Mouse (Mus musculus) right cerebral cortex, adult 2 months (tissue): ENCODE measurements around the gene Il4.
A peak's percentile ranks its signal among the peaks of the same experiment; 100 is the strongest.

ENCODE experiments used
- DNase-seq, 2 experiments: peaks; one replicate each; pipeline ENCODE4 v3.0.0; 2021 to 2022; ENCODE audit warnings: low spot score in 2 of 2

Gene Il4

DNA sequence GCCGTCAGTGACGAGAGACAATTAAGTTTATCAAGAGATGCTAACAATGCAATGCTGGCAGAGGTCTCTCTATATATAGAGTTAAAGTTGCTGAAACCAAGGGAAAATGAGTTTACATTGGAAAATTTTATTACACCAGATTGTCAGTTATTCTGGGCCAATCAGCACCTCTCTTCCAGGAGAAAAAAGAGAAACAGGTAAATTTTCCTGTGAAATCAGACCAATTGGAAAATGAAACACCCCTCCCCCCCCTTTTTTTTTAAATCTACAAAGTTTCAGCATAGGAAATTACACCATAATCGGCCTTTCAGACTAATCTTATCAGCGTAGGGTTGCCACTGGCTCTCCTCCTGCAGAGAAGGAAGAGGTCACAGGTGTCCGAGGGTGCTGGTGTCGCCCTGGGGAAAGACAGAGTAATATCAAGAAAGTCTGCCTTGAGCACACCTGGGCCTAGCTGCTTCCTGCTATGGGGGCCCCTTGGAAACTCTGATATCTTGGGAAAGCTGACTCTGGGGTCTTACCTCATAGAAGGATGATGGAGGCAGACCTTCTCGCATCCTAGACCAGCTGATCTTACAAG is at the start of gene Il4:
TSS of gene Il4 (minus strand) at position 51 of the 580 bp plus-strand sequence.
- no peak for DNase-seq

DNA sequence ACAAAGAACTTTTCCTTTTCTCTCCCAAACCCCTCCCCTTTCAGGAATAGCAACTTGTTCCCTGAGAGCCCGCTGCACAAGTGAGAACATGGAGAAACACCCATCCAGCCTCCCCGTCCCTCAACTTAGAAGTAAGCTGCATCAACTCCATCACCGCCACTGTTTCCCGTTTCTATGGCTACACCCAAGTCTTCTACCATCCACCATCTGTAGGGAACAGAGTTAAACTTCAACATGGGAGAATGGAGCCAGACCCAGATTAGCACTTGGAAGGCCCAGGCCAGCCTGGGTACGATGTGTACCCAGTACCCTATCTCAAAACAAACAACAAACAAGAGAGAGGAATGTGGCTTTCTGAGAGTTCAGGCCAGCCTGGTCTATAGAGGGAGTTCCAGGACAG is 45.6 kb upstream of the Il4 start:
- DNase-seq: no peak

DNA sequence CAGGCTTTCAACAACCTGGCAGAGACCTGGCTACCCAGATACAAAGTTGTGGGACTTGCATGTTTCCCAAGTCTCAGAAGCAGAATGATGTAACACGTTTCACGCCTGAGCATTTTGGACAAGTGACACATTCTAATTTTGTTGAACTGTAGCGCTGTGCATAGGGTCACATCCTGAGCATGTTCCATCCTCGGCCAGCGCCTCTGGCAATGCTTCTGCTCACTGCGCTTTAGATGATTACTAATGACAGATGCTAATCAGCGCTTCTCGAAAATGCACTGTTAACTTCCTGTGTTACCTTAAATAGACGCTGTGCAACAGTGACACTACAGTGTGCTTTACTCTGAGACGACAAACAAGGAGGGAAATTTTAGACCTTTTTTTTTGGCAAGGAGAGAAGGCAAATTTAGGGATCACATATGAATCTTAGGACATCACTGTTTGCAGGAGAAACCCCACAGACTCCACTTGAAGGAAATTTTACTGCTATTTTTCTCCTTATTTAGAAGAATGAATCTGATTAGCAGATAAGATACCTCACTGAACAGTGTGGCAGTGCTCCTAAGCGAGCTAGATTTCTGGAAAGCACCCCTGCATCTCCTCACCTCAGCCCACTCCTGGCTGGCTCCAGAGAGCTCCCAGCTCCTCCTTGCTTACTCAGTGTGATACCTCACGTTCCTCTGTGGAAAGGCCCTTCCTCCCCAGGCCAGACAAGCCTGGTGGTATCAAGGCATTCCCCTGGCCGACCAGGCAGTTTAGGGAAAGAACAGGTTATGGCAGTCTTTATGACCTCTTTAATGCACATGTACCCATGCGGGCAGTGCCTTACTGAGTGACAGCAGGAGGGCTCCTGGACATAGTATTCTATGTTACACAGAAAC is 44.6 kb upstream of the Il4 start:
- DNase-seq: peak; percentile 51 to 57

- DNase-seq: no peak
These were observed 39.4 kb upstream of the Il4 start for GRCm38 (mm10) chr11:53657828-53658227.

- no peak for DNase-seq
These were observed 38.9 kb upstream of the Il4 start for GRCm38 (mm10) chr11:53657381-53657780.

DNA sequence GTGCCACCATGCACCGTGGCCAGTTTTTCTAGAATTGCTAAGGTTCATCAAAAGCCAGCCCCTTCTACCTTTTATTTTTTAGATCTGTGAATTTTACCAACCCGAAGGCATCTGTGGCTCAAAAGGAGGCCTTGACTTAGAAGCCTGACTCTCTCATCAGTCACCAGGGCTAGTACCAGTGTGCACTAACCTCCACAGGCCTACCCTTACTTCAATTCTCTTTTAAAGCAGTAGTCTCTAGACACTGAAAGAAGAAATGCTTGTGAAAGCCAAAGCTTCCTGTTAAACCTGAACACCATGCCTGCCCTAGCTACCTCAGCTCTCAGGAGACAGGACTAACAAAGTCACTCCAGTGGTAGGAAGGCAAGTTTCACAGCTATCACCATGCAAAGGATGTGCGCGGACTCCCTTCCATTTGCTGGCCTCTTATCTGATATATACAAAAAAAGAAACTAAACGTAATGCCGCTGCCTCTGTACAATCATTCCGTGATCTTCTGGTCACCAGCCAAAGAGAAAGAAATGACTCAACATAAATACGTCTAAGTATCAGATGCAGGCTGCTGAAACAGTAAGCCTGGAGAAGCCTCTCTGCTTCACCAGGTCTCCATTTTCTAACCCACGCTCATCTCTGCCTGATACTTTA is 38.2 kb upstream of the Il4 start:
- no peak for DNase-seq

GRCm38 (mm10) chr11:53655043-53655442 is 36.6 kb upstream of the Il4 start:
- no peak for DNase-seq

GRCm38 (mm10) chr11:53652427-53652826 is 34.0 kb upstream of the Il4 start:
- DNase-seq: no peak

DNA sequence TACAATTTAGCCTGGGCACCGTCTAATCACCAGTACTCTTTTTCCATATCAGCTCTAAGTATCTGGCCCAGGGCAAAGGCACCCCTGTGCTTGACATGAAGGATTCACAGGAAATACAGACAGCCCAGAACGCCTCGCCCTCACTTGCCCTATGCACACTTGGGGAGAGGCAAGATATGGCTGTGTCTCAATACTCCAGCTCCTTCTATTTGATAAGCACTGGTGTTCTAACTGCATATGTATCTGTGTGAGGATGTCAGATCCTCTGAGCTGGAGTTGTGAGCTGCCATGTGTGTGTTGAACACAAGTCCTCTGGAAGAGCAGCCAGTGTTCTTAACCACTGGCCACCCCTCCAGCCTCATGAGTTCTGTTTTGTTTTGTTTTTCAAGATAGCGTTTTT is 33.0 kb upstream of the Il4 start:
- DNase-seq: no peak

DNA sequence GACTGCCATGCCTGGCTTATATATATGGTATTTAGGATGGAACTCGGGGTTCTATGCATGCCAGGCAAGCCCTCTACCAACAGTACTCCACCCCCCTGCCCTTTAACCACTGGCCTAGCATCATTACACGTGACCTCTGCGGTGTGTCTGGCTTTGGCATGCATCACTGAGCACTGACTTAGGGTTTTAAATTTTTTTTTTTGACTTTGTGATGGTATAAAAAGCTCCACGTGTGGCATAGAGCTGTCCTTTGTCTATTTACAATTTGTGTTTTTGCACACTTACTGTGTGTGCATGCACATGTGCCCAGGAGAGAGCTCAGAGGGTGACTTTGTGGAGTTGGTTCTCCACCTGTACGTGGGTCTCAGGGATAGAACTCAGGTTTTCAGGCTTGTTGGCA is 25.5 kb upstream of the Il4 start:
- no peak for DNase-seq

GRCm38 (mm10) chr11:53642744-53643279 is 24.3 kb upstream of the Il4 start:
- DNase-seq: no peak

GRCm38 (mm10) chr11:53637803-53638260 is 19.4 kb upstream of the Il4 start:
- DNase-seq: no peak

DNA sequence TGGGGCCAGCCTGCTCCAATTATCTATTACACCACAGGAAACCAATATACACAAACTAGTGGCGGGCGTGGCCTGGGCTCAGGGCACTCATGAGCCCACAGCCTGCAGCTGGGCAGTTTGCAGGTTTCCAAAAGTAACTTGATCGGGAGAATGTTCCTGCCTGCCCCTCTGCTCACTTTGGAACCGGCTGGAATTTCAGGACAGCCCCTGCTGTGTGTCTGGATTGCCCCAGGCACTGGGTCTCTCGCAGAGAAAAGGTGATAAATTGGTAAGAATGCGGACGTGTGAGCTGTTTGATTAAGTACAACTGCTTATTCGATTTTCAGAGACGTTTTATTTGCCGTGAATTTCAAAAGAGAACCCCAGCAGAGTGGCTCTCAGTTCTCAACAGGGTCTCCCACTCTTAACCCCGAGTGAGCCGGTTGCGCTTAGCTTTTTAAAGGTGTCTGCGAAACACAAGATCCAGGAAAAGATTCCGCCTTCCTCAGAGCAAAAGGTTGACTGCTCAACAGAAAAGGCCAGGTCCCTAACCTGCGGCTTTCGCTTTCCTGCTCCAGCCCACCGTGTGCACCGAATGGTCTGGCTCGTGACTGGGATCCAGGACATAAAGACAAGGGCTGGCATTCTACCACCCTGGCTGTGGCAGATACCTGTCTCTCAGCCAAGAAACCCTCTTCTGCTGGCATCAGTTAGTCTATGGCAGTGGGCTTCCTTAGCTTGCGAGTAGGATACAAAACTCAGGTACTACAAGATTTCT is 18.8 kb upstream of the Il4 start:
- DNase-seq: no peak

DNA sequence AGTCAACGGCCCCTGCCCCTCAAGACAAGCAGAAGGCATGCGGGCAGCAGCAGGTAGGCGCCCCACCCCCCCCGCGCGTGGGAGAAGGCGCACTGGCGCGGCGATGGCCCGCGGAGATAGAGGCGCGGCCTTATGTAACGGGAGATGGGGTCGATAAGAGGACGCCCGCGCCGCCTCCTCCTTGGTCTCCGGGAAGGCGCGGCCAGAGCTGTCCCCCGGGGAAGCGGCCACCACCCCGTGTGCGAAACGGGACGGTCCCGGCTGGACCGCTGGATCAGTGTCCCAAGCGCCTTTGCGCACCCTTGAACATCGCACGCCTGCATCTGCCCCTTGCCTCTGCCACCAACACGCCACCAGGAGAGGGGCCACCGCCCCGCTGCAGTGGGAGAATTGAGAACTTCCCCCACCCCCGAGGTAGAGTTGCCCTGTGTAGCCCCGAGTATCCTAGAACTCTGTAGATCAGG is 17.7 kb upstream of the Il4 start:
- peak; percentile 25 to 38 for DNase-seq

DNA sequence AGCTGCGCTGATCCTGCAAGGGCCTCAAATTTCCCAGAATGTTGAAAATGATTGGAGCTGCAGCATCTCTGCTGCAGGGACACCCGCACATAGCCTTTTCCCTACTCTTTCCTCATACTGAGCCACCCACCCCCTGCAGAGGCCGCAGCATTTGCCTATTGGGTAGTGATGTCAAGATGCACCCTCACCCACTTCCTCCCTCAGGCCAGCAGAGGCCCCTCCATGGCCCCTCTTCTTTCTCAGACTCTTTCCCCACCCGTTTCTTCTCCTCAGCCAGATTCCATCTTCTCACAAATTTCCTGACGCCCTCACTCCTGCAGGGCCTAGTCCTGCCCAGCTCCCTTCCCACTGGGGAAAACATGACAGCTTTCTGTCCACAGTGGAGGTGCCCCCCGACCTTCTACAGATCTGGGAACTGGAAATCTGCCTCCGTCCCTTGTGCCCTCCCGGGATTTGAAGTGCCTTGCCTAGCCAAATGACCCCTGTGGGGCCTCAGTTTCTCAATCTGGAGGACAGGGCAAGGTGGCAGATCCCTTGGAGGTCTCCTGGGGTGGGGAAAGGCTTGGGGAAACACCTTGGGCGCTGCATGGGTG is 17.2 kb upstream of the Il4 start:
- DNase-seq: peak in 1 of 2 experiments; percentile 10

GRCm38 (mm10) chr11:53634556-53634955 is 16.1 kb upstream of the Il4 start, which contains the start of gene Il13:
Il13 (minus strand) TSS chr11:53634702.
- no peak for DNase-seq

DNA sequence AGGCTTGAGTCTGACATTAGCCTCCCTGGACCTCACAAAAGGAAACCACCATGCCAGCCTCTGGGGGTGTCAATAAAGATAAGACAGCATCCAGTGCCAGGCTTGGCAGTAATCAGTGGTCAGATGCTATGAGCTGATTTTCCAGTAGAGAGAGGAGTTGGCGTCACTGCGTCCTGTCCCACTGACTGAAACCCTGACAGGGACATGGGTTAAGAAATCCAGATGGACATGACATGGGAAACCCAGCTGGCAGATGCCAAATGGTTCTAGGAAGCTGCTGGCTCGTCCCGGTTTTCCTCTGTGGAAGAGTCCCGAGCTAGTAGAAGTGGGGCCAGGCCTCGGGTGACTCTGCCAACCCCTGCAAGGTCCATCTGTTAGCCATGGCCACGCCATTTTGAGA is 15.2 kb upstream of the Il4 start:
- DNase-seq: no peak

DNA sequence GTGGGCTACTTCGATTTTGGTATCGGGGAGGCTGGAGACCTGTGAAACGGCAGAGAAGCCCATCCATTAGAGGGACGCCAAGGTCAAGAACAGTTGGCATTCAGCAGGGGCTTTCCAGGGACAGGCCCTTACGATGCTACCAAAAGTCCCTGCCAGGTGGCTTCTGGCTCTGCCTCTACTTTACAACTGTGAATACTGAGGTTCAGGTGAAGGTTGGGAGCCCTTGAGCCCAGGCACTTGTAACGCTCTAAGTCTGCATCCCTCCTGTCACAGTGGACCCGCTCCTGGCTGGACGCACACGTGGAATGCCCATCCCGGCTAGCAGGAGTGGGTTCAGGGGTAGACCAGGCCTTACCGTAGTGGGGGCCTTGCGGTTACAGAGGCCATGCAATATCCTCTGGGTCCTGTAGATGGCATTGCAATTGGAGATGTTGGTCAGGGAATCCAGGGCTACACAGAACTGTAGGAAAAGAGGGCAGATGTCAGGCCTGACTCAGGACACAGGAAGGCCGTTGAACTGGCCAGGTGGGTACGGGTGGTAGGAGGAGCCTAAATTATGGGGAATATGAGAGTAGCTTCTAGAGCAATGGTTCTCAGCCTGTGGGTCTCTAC is 13.8 kb upstream of the Il4 start:
- no peak for DNase-seq

GRCm38 (mm10) chr11:53627859-53628258 is 9.4 kb upstream of the Il4 start:
- DNase-seq: peak; percentile 83 to 84

GRCm38 (mm10) chr11:53626802-53627373 is 8.4 kb upstream of the Il4 start:
- DNase-seq: no peak
